Mouse (Mus musculus) midbrain, embryonic 15.5 days (tissue): ENCODE results near the gene Spryd3. TPM values are rescaled to one million over a fixed set of nuclear protein-coding genes. Genes with fewer than 3 reads are reported as not detected.

Experiments
- ATAC-seq: fragments of 200-750 bp; cut with Nextera tagmentation; replicated peaks from 2 replicates; pipeline ENCODE4 v1.8.0; 2017; ENCODE audit warnings: moderate TSS enrichment
- H3K27ac ChIP-seq: fragments of 300-500 bp; sonication (generic); 2 replicates; pipeline ENCODE4 v1.5.1; 2015; ENCODE audit warnings: mild to moderate bottlenecking, inconsistent platforms
- H3K27me3 ChIP-seq: fragments of 300-500 bp; sonication (generic); replicated peaks from 2 replicates; pipeline ENCODE4 v1.6.1; 2015; ENCODE audit warnings: inconsistent platforms
- H3K36me3 ChIP-seq: fragments of 300-500 bp; sonication (generic); replicated peaks from 2 replicates; pipeline ENCODE4 v1.6.1; 2015; ENCODE audit warnings: inconsistent platforms
- H3K4me1 ChIP-seq: fragments of 300-500 bp; sonication (generic); 2 replicates; pipeline ENCODE4 v1.6.1; 2015; ENCODE audit warnings: inconsistent platforms
- H3K4me2 ChIP-seq: fragments of 300-500 bp; sonication (generic); 2 replicates; pipeline ENCODE4 v1.6.1; 2015; ENCODE audit warnings: inconsistent platforms, mild to moderate bottlenecking, moderate library complexity
- H3K4me3 ChIP-seq: fragments of 300-500 bp; sonication (generic); 2 replicates; pipeline ENCODE4 v1.5.1; 2015; ENCODE audit warnings: mild to moderate bottlenecking, inconsistent platforms
- H3K9ac ChIP-seq: fragments of 300-500 bp; sonication (generic); 2 replicates; pipeline ENCODE4 v1.6.1; 2015; ENCODE audit warnings: mild to moderate bottlenecking, inconsistent platforms
- H3K9me3 ChIP-seq: fragments of 300-500 bp; sonication (generic); 2 replicates; pipeline ENCODE4 v1.6.1; 2016; ENCODE audit warnings: inconsistent platforms
- WGBS: fragments of 180-500 bp; shearing (Covaris S2); methylation state at CpG from one replicate; pipeline ENCODE4 v1.1.7; 2015; ENCODE audit warnings: mixed read lengths; 5-methylcytosine and 5-hydroxymethylcytosine counted together
- polyA plus RNA-seq: library from polyadenylated mRNA; unstranded; fragments of >200 nt; fragmentation: Nextera tagmentation; extraction: Ambion mirVana; gene quantifications from 2 replicates; pipeline ENCODE4 v1.2.1, GENCODE M21; 2015

Gene Spryd3
- polyA plus RNA-seq, 1 experiment from 2014 or later: 80.2 TPM

- H3K4me3 ChIP-seq: no peak overlapping the region
- H3K9me3 ChIP-seq: no peaks in the 10 kb centered on the region
- H3K36me3 ChIP-seq: no peaks in the 10 kb centered on the region
- no peak for ATAC-seq
- H3K9ac ChIP-seq: no peak overlapping the region
- H3K4me2 ChIP-seq: no peak overlapping the region
- peaks cover 20% of the 10 kb centered on the region for H3K27me3 ChIP-seq
- WGBS: 76% methylated on average over 13 of the region's 13 CpGs
- peaks cover 17% of the 10 kb centered on the region for H3K4me1 ChIP-seq
- H3K27ac ChIP-seq: no peak overlapping the region
Measured at GRCm38 (mm10) chr15:102070476-102071467, 65.3 kb downstream of the Spryd3 start.

Other genes starting within 250 kb of the Spryd3 start
- gene Krt76, start 243.3 kb downstream of the Spryd3 start, polyA plus RNA-seq: not detected in 2 replicates
- 0.18 and 0.90 TPM in 2 replicates for gene Krt4, start 211.5 kb downstream of the Spryd3 start, polyA plus RNA-seq
- gene Krt79, start 195.9 kb downstream of the Spryd3 start, polyA plus RNA-seq: 0.11 and 0.13 TPM in 2 replicates
- gene Krt78, start 181.9 kb downstream of the Spryd3 start, polyA plus RNA-seq: not detected in 2 replicates
- 1.8 and 2.0 TPM in 2 replicates for gene Krt8, start 131.8 kb downstream of the Spryd3 start, polyA plus RNA-seq
- gene Krt18, start 108.1 kb downstream of the Spryd3 start, polyA plus RNA-seq: 3.3 and 4.4 TPM in 2 replicates
- gene Eif4b, start 62.5 kb downstream of the Spryd3 start, polyA plus RNA-seq: 87.0 and 89.2 TPM in 2 replicates
- gene Tns2, start 35.8 kb downstream of the Spryd3 start, polyA plus RNA-seq: 8.3 and 12.3 TPM in 2 replicates
- 2.6 and 4.3 TPM in 2 replicates for gene Igfbp6, start 8.1 kb upstream of the Spryd3 start, polyA plus RNA-seq
- 0.15 TPM in 1 of 2 replicates, not detected in the other for gene Soat2, start 14.3 kb upstream of the Spryd3 start, polyA plus RNA-seq
- 59.0 and 64.2 TPM in 2 replicates for gene Zfp740, start 67.0 kb upstream of the Spryd3 start, polyA plus RNA-seq
- gene Csad, start 68.5 kb upstream of the Spryd3 start, polyA plus RNA-seq: 38.0 and 39.4 TPM in 2 replicates
- 0.98 and 1.1 TPM in 2 replicates for gene Itgb7, start 95.7 kb upstream of the Spryd3 start, polyA plus RNA-seq
- 4.1 and 6.4 TPM in 2 replicates for gene Rarg, start 121.3 kb upstream of the Spryd3 start, polyA plus RNA-seq
- gene Gm9918, start 134.3 kb upstream of the Spryd3 start, polyA plus RNA-seq: 0.10 TPM in 1 of 2 replicates, not detected in the other
- 58.5 and 64.0 TPM in 2 replicates for gene Mfsd5, start 143.2 kb upstream of the Spryd3 start, polyA plus RNA-seq
- gene Espl1, start 160.0 kb upstream of the Spryd3 start, polyA plus RNA-seq: 5.5 and 7.5 TPM in 2 replicates
- 450 and 466 TPM in 2 replicates for gene Pfdn5, start 189.9 kb upstream of the Spryd3 start, polyA plus RNA-seq
- gene Myg1, start 195.5 kb upstream of the Spryd3 start, polyA plus RNA-seq: 91.8 and 103 TPM in 2 replicates
- 37.4 and 37.9 TPM in 2 replicates for gene Aaas, start 214.5 kb upstream of the Spryd3 start, polyA plus RNA-seq
- gene Sp7, start 230.9 kb upstream of the Spryd3 start, polyA plus RNA-seq: 0.09 and 0.26 TPM in 2 replicates